Mouse (Mus musculus) embryonic facial prominence, embryonic 14.5 days (tissue): ENCODE measurements around the gene Myl12a. TPM values are rescaled to one million over a fixed set of nuclear protein-coding genes. Genes with fewer than 3 reads are reported as not detected.

Source experiments
- ATAC-seq: fragments of 200-750 bp; cut with Nextera tagmentation; 2 replicates; pipeline ENCODE4 v1.8.0; 2017; ENCODE audit warnings: low read depth, moderate number of reproducible peaks, moderate TSS enrichment
- DNase-seq: peaks from one replicate; pipeline ENCODE4 v3.0.0-alpha.2; 2015; ENCODE audit warnings: low spot score
- H3K27ac ChIP-seq: fragments of 300-500 bp; sonication (generic); replicated peaks from 2 replicates; pipeline ENCODE4 v1.5.1; 2014; ENCODE audit warnings: low read depth, mild to moderate bottlenecking, low read length, moderate library complexity
- H3K27me3 ChIP-seq: fragments of 300-500 bp; sonication (generic); replicated peaks from 2 replicates; pipeline ENCODE4 v1.6.1; 2014; ENCODE audit warnings: low read length; ENCODE audit not compliant: control insufficient read depth, insufficient read depth
- H3K36me3 ChIP-seq: fragments of 300-500 bp; sonication (generic); 2 replicates; pipeline ENCODE4 v1.6.1; 2014; ENCODE audit warnings: low read length, mixed read lengths; ENCODE audit not compliant: control insufficient read depth, insufficient read depth
- H3K4me1 ChIP-seq: fragments of 300-500 bp; sonication (generic); 2 replicates; pipeline ENCODE4 v1.6.1; 2014; ENCODE audit warnings: antibody characterized with exemption, low read length; ENCODE audit not compliant: control insufficient read depth, insufficient read depth
- H3K4me2 ChIP-seq: fragments of 300-500 bp; sonication (generic); 2 replicates; pipeline ENCODE4 v1.6.1; 2014; ENCODE audit warnings: low read depth, mild to moderate bottlenecking, low read length, moderate library complexity, mixed read lengths
- H3K4me3 ChIP-seq: fragments of 300-500 bp; sonication (generic); 2 replicates; pipeline ENCODE4 v1.5.1; 2014; ENCODE audit warnings: low read depth, mild to moderate bottlenecking, low read length
- H3K9ac ChIP-seq: fragments of 300-500 bp; sonication (generic); 2 replicates; pipeline ENCODE4 v1.6.1; 2014; ENCODE audit warnings: low read depth, mild to moderate bottlenecking, low read length, moderate library complexity, mixed read lengths
- H3K9me3 ChIP-seq: fragments of 300-500 bp; sonication (generic); 2 replicates; pipeline ENCODE4 v1.6.1; 2016; ENCODE audit warnings: low read length; ENCODE audit not compliant: control insufficient read depth
- WGBS: fragments of 180-500 bp; shearing (Covaris S2); extraction: QIAGEN DNeasy Blood & Tissue Kit; methylation state at CpG from one replicate; pipeline ENCODE4 v1.1.7; 2014; 5-methylcytosine and 5-hydroxymethylcytosine counted together
- polyA plus RNA-seq: library from polyadenylated mRNA; unstranded; fragments of >200 nt; fragmentation: Nextera tagmentation; extraction: Ambion mirVana; gene quantifications from 2 replicates; pipeline ENCODE4 v1.2.1, GENCODE M21; 2014

The Myl12a gene
- polyA plus RNA-seq, result 690 and 724 TPM in 2 replicates

- H3K27me3 ChIP-seq, result no peaks in the 10 kb centered on the region
- 3% methylated on average over 14 of the region's 14 CpGs for WGBS
- peak; percentile 8 for ATAC-seq
Observed at GRCm38 (mm10) chr17:71002744-71003094, at the start of gene Myl12a. Gene Myl12a (minus strand): TSS chr17:71002878.

GRCm38 (mm10) chr17:71049292-71049691, 46.6 kb upstream of the Myl12a start:
- H3K4me1 ChIP-seq, result no peaks in the 10 kb centered on the region
- DNase-seq (no peak), ATAC-seq (no peak)
- H3K36me3 ChIP-seq, result no peaks in the 10 kb centered on the region
- H3K27ac ChIP-seq, result no peak overlapping the region
- H3K9me3 ChIP-seq, result no peaks in the 10 kb centered on the region
- H3K4me2 ChIP-seq, result no peak overlapping the region
- no peak overlapping the region for H3K4me3 ChIP-seq
- H3K9ac ChIP-seq, result no peak overlapping the region
- no peaks in the 10 kb centered on the region for H3K27me3 ChIP-seq
- WGBS, result 87% methylated on average over 8 of the region's 8 CpGs

More at GRCm38 (mm10) chr17:71002744-71003094, at the start of gene Myl12a:
- H3K36me3 ChIP-seq, result no peaks in the 10 kb centered on the region
- H3K4me2 ChIP-seq, result peak within 1 kb of the TSS; percentile 74
- H3K4me1 ChIP-seq, result peaks cover 32% of the 10 kb centered on the region
- H3K27ac ChIP-seq, result peak within 1 kb of the TSS; percentile 100
- H3K9me3 ChIP-seq, result no peaks in the 10 kb centered on the region
- peak within 1 kb of the TSS; percentile 96 for H3K4me3 ChIP-seq
- DNase-seq, result no peak
- peak within 1 kb of the TSS; percentile 97 for H3K9ac ChIP-seq

- ATAC-seq (no peak), DNase-seq (no peak)
- no peaks in the 10 kb centered on the region for H3K4me1 ChIP-seq
- H3K9ac ChIP-seq, result no peak overlapping the region
- WGBS, result 78% methylated on average over 4 of the region's 4 CpGs
- no peaks in the 10 kb centered on the region for H3K36me3 ChIP-seq
- H3K4me3 ChIP-seq, result no peak overlapping the region
- no peaks in the 10 kb centered on the region for H3K9me3 ChIP-seq
- no peak overlapping the region for H3K4me2 ChIP-seq
- no peaks in the 10 kb centered on the region for H3K27me3 ChIP-seq
- no peak overlapping the region for H3K27ac ChIP-seq
Observed at GRCm38 (mm10) chr17:71046856-71047255, 44.2 kb upstream of the Myl12a start.

- WGBS, result 69% methylated on average over 9 of the region's 9 CpGs
- DNase-seq (no peak), ATAC-seq (no peak)
Observed at GRCm38 (mm10) chr17:71045591-71045990, 42.9 kb upstream of the Myl12a start.

GRCm38 (mm10) chr17:71042645-71043044, 40.0 kb upstream of the Myl12a start:
- no peak for ATAC-seq

More at GRCm38 (mm10) chr17:71045591-71045990, 42.9 kb upstream of the Myl12a start:
- Histone ChIP-seq H3K4me2 (no peak overlapping the region), H3K9me3 (no peaks in the 10 kb centered on the region), H3K27me3 (no peaks in the 10 kb centered on the region), H3K4me1 (no peaks in the 10 kb centered on the region), H3K36me3 (no peaks in the 10 kb centered on the region), H3K4me3 (no peak overlapping the region), H3K27ac (no peak overlapping the region), H3K9ac (no peak overlapping the region)

GRCm38 (mm10) chr17:71040582-71040880, 37.9 kb upstream of the Myl12a start:
- peaks cover 5% of the 10 kb centered on the region for H3K4me1 ChIP-seq
- H3K4me3 ChIP-seq, result no peak overlapping the region
- no peaks in the 10 kb centered on the region for H3K36me3 ChIP-seq
- no peak overlapping the region for H3K9ac ChIP-seq
- WGBS, result 72% methylated on average over 5 of the region's 5 CpGs
- DNase-seq, result no peak
- no peak overlapping the region for H3K27ac ChIP-seq
- no peak for ATAC-seq
- no peaks in the 10 kb centered on the region for H3K27me3 ChIP-seq
- no peak overlapping the region for H3K4me2 ChIP-seq
- no peaks in the 10 kb centered on the region for H3K9me3 ChIP-seq

More at GRCm38 (mm10) chr17:71042645-71043044, 40.0 kb upstream of the Myl12a start:
- Histone ChIP-seq H3K4me3 (no peak overlapping the region), H3K4me1 (peaks cover 5% of the 10 kb centered on the region), H3K27ac (no peak overlapping the region), H3K27me3 (no peaks in the 10 kb centered on the region), H3K9ac (no peak overlapping the region), H3K9me3 (no peaks in the 10 kb centered on the region), H3K4me2 (no peak overlapping the region), H3K36me3 (no peaks in the 10 kb centered on the region)
- no peak for DNase-seq
- 89% methylated on average over 1 of the region's 1 CpGs for WGBS

GRCm38 (mm10) chr17:71039851-71040581, 37.3 kb upstream of the Myl12a start:
- Histone ChIP-seq H3K4me3 (no peak overlapping the region), H3K27ac (no peak overlapping the region), H3K9ac (no peak overlapping the region), H3K27me3 (no peaks in the 10 kb centered on the region), H3K4me2 (no peak overlapping the region), H3K36me3 (no peaks in the 10 kb centered on the region), H3K4me1 (peaks cover 5% of the 10 kb centered on the region), H3K9me3 (no peaks in the 10 kb centered on the region)
- ATAC-seq (peak; percentile 37; the same call in 1 of the 2 replicates), DNase-seq (peak; percentile 64)
- 32% methylated on average over 12 of the region's 12 CpGs for WGBS

GRCm38 (mm10) chr17:71038812-71039211, 36.1 kb upstream of the Myl12a start:
- Histone ChIP-seq H3K4me1 (peaks cover 5% of the 10 kb centered on the region), H3K4me2 (no peak overlapping the region), H3K36me3 (no peaks in the 10 kb centered on the region), H3K27ac (no peak overlapping the region), H3K4me3 (no peak overlapping the region), H3K9me3 (no peaks in the 10 kb centered on the region), H3K27me3 (no peaks in the 10 kb centered on the region), H3K9ac (no peak overlapping the region)
- peak; percentile 86 for DNase-seq
- 64% methylated on average over 5 of the region's 5 CpGs for WGBS
- ATAC-seq, result peak; percentile 83

GRCm38 (mm10) chr17:71037188-71037587, 34.5 kb upstream of the Myl12a start:
- 83% methylated on average over 7 of the region's 7 CpGs for WGBS
- Histone ChIP-seq H3K4me3 (no peak overlapping the region), H3K9ac (no peak overlapping the region), H3K27me3 (no peaks in the 10 kb centered on the region), H3K9me3 (no peaks in the 10 kb centered on the region), H3K4me1 (peaks cover 5% of the 10 kb centered on the region), H3K27ac (no peak overlapping the region), H3K4me2 (no peak overlapping the region), H3K36me3 (no peaks in the 10 kb centered on the region)
- DNase-seq (no peak), ATAC-seq (no peak)
